Mouse (Mus musculus): ENCODE data around the gene Actn4.

DNA sequence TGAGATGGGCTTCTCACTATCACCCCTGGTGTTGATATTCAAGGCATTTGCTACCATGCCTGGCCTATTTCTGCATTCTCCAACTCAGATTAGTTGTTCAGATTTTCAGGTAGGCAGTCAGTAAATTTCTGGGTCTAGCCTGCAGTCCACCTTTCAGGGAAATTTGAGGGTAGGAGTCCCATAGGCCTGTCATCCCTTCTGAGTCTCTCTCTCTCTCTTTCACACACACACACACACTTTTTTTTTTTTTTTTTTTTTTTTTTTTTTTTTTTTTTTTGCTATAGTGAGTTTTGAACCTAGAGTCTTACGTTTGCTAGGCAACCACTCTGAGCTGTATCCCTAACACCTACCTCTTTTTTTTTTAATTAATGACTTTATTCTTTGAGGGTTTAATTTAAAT, 22.3 kb upstream of the Actn4 start:
- TF ChIP-seq EP300 (IDR thresholded peaks at IDR 0.05; ENCODE audit: low read depth) (no peak), CTCF (IDR thresholded peaks at IDR 0.05; ENCODE audit: low read depth) (no peak)

All from heart, postnatal 0 days (tissue).